Mouse (Mus musculus) activated CD4-positive, CD25-positive, alpha-beta regulatory T cell, adult 4 months (primary cell): ENCODE results near the gene Dpysl5. TPM values are rescaled to one million over a fixed set of nuclear protein-coding genes. Genes with fewer than 3 reads are reported as not detected.

Experiments
- ATAC-seq: one replicate; pipeline ENCODE4 v1.8.0; 2017
- polyA plus RNA-seq, 2 experiments: library from polyadenylated mRNA; unstranded; fragments of 100-300 nt; shearing (Covaris generic); gene quantifications; one replicate each; pipeline ENCODE4 v1.2.1; 2017

The Dpysl5 gene
- polyA plus RNA-seq, 2 experiments from 2014 or later = not detected

DNA sequence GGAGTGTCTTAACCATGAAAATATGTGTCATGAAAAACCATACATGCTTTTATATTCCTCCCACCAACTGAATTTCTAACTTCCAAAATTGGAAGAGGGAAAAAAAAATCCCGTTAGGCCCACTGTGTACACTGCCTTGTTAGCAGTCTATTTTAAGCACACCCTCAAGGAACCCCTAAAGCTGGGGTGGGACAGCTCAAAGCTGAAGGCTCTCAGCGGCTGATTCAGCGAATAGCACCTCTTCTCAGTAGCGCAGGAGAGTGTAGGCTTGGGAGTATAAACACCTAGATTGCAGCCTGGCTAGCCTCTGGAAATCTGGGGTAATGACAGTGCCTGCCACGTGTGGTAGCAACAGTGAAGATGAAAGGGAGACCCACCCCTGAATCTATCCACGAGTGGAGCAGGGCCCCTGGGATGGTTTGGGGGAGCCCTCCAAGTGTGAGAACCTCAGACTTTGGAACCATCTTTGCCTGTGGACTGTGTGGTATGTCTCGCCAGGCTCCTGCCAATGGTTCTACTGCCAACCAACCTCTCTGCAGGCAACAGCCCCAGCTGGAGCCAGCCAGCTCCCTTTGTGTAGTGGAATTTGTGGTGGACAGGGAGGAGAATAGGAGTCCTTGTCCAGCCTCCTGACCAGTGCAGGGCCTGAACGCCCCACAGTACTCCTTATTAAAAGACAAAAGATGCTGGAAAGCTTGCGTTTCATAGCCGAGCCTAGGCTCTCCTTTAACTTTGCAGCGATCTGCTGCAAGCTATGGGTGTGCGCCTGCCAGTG lies 54.4 kb downstream of the Dpysl5 start:
- ATAC-seq = no peak

DNA sequence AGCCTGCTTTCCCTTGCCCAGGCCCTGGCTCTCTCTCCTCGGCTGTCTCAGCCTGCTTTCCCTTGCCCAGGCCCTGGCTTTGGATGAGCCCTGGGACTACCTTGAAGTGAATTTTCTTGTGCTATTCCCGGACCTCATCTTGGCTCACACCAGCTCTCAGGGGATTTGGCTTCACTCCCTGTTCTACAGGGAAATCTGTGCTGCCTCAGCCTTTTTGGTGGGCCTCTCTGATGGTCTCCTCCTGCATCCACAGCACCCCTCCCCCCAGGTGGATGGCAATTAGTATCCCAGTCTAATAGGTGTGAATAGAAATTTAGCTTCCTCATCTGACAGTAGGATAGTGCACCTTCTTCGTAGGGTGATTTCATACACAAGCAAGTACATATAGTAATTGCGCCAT lies 56.7 kb downstream of the Dpysl5 start:
- ATAC-seq = no peak

DNA sequence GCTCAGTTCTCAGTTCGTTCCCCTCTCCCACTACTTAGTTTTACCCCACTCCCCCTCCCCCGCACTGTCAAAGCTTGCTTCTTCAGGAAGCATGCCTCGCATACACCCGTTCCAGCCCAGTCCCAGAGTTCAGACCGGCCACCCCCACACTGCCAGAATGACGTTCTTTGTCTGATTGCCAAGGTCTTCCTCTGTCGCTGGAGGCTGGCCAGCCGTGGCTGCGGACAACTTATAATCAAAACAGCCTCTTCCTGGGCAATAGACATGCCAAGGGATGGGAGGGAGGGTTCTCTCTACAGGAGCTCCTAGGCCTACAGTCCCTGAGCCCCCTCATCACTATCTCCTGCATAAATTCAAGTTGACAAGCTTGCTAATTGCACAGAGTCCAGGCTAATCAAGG lies 57.2 kb downstream of the Dpysl5 start:
- no peak for ATAC-seq

DNA sequence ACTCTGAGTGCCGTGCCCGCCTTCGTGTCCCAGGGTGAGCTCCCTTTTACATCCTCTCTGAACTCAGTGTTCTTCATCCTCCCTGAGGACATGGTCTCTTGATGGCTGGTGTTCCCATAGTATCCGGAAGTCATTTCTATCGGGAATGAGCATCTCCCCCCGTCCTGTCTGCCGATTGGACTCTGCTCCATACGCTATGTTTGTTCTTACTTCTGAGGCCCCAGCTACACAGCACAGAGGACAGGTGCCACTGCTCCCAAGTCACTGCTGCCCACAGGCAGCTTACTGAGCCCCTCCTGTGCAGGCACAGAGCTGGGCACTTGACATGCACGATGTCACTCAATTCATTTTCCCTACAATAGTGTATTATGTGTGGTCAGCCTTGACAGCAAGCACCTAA lies 57.7 kb downstream of the Dpysl5 start:
- no peak for ATAC-seq

DNA sequence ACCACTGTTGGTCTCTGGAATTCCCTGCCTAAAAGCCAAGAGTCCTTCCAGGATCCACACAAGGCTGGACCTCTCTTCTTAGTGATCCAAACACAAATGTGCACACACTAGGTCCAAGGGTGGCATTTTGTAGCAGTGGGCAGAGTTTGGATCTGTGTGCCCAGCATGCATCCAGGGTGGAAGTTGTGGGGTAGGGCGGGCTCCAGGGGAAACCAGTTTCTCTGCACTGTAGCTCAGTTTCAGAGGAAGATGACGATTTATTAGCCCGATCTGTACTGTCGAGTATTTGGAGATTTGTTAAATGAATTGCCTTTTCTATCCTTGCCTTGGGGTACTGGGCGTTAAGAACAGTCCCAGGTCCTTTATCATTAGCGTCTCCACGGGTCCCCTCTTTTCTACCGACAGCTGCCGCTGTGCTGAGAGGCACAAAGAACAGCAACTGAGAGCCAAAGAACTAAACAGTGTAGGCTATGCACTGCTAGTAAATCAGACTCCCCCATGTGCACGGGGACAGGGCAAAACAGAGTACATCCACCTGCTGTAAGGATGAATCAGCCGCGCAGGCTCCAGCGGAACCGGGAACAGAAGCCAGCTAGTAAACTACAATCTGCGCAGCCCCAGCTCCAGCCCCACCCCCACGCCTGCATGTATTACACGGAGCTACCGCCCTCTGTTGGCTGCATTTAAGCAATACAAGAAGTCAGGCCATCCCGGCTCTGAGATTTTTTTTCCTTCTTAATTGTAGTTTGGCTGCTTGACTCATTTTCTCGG lies 63.4 kb downstream of the Dpysl5 start:
- ATAC-seq = peak; percentile 49

DNA sequence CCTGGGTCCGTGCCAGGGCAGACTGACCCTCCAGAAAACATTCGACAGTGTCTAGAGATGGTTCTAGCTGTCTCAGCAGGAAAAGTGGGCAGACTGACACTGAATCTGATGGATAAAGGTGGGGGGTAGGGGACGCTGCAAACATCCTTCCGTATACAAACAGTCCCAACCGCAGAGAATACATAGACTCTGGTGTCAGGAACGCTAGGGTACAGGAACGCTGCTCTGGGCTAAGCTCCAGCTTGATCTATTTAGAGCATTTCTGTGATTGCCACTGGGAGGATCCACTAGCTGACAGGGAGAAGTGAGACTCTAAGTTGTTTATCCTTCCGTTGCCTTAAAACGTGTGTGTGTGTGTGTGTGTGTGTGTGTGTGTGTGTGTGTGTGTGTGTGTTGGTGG lies 69.3 kb downstream of the Dpysl5 start:
- ATAC-seq = no peak

DNA sequence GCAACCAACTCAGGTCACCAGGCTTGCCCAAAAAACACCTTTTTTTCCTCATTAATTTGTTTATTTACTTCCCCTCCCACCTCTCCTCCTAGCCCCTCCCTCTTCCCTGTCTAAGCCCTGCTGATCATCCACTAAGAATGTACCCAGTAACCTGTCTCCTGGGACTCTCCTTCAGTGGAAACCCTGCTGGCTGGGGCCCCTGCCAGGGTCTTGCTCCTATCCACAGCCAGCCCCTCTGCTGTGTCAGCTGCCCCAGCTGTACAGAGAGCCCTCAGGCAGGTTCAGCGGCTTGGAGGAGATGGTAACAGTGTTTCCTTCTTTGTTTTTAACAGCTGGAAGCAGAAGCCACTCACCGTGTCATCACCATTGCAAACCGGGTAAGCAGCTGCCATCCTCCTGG lies 69.8 kb downstream of the Dpysl5 start:
- no peak for ATAC-seq

DNA sequence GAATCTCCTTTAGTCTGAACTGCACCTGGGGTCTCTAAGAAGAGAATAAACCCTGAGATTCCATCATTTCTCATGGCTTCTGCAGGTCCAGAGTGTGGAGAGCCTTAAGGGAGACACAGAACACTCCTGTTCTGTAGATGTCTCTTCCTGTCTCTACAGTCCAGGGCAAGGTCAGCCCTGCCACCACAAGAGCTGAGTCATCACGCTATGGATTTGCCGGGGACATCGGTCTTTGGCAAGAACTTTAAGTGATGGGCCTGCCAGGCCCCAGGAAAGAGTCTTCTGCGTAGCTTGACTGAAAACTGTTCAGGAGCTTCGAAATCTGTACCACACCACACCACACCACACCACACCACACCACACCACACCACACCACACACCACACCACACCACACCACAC lies 76.0 kb downstream of the Dpysl5 start:
- no peak for ATAC-seq

DNA sequence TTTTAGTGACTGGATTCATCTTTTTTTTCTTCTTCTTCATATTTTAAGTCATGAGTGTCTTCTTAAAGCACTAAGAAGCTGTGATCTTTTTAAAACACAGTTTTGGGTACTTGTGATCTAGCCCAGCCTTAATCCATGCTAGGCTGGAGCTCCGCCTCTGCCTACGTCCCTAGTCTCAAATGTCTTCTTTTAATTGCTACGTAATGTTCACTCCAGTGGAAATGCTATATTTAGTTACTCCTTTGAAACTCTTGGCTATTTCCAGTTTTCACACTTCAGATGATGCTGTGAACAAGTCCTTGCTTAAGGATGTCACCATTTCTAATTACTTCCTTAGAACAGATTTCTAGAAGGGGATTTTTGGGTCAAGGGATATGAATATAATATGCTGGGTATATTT lies 78.7 kb downstream of the Dpysl5 start:
- no peak for ATAC-seq

DNA sequence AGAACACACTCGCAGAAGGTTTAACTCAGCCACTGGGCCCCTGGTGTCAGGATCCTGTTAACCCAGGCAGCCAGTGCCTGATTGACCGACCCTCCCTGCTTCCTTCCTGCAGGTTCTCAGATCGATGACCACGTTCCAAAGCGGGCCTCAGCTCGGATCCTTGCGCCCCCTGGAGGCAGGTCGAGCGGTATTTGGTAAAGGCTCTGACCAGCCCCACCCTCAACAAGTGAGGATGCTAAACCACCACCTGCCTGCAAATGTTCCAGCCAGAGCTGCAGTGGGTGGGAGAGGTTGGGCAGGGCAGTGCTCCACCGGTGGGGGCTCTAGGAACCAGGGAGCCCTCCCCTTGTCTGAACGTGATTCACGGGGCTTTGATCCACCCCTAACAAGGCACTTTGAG lies 84.8 kb downstream of the Dpysl5 start:
- ATAC-seq = no peak

DNA sequence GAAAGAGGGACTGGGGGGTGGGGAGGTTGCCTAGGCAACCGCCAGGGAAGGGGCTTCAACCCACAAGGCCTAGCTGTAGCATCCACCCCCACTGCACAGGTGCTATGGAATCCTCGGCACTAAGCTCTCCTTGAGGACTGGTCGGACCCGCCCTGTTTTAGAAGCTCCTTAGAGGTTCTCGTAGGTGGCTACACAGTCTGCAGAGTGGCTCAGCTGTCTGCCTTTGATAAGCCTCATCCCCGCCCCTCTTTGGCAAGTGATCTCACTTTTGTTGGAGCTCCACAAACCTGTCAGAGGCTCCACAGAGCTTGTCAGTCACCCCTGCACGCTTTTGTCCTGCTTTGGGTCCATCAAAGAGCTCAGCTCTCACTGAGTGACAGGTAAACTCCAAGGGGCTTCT lies 86.1 kb downstream of the Dpysl5 start:
- ATAC-seq = no peak

DNA sequence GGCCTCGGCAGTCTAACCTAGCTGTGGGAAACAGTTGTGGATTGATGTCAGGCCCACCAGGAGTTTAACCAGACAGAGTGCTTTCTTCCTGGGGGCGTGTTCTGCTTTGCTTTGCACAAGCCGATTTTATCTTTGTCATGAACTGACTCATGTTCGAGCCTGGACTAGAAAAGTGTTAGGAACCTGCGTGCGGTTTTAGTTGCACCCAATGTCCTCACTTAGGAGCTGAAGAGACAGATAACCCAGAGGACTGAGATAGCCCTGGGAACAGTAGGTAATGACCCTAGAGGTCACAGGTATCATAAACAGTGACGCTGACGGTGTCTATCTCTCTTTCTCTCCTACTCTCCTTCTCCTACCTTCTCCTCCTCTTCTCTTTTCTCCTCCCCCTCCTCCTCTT lies 86.6 kb downstream of the Dpysl5 start:
- ATAC-seq = no peak

DNA sequence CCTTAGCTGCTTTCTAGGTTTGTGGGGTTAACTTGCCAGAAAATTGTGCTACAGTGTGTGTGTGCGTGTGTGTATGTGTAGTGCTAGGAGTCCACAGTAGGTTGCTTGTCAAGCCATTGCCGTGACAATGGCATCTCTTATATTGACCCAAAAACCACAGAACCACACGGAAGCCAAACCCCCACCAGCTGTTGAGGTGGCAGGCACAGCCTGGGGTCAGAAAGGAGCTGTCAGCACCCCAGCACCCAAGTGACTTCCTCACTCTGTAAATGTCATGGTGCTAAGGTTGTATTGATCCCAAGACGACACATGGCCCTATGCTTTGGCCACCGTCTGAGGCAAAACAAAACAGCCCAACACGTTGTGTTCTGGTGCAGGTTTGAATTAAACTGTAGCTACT lies 87.6 kb downstream of the Dpysl5 start:
- ATAC-seq = no peak

DNA sequence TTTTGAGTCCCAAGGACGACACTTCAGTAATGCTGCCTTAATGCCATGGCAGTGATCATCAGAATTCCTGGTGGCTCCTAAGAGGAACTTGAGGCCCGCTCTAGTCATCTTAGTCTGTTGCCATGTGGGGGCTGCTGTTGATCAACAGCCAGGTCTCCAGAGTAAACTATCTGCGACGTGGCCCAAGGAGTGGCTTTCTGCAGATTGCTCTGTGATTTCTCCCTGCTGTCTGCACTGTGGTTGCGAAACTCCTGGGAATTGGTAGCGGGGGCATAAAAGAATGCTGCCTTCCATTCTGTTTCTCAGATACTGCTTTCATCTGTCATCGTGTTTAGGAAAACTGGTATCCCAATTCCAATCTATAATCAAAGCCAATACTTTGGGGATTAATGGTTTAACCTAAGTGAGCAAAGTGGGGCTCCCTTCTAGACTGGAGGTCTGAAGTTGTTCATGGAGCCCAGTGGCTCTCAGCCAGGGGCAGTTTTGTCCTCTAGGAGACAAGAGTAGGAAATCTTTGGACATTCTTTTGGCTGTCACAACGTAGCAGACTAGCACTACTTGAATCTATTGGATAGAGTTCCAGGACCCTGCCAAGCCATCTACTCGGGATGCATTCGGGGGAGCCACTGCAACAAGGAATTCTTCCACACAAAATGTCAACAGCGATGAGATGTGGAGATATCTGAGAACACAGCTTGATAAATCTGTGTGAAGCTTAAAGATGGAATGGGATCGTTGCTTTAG lies 91.5 kb downstream of the Dpysl5 start:
- ATAC-seq = no peak

DNA sequence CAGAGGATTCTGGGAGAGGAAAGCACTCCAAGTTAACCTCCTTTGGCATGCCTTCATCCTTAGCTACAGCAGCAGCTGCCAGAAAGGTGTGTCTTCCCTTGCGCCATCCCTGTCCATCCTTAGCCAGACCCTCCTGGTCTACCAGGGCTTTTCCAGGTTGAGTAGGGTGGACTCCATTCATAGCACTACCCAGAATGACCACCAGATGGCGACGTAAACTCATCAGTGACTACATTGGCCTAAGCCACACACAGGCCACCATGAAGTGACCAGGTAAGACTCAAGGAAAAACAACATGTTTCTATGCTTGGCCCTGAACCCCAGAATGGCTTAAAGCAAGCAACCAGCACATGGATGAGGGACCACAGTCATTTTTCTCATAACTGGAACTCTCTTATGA lies 94.7 kb downstream of the Dpysl5 start:
- ATAC-seq = peak; percentile 54

DNA sequence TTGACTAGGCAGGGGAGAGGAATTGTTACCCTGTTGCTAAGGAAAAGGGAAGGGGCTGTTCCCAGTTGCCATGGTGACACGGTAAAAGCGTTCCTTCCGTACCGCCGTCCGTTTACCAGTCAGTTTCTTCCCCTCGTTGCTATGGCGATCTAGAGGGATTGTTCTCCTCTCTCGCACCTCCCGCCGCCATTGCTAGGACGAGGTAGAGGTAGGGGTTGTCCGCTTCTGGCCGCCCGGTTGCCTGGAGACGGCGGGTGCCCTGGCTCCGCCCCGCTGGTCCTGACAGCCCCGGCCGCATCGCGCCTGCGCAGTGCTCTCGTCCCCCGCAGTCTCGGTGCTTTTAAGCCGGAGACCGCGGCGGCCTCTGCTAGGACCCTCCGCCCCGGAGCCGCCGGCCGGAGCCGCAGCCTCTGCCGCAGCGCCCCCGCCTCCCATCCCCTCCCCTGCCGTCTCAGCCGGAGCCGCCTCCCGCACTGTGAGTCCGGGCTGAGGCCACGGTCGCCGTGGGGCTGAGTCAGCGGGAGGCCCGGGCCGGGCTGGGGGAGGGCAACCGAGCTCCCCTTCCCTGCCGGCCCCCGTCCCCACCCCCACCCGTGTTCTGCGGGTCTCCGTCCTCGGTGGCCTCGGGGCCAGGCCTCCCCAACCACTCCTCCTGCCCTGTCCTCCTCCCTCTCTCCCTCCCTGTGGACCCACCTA lies 103.2 kb downstream of the Dpysl5 start, which contains the start of gene Mapre3:
Gene Mapre3 (plus strand): TSS at position 218 of the 696 bp plus-strand sequence.
- peak; percentile 84 for ATAC-seq

DNA sequence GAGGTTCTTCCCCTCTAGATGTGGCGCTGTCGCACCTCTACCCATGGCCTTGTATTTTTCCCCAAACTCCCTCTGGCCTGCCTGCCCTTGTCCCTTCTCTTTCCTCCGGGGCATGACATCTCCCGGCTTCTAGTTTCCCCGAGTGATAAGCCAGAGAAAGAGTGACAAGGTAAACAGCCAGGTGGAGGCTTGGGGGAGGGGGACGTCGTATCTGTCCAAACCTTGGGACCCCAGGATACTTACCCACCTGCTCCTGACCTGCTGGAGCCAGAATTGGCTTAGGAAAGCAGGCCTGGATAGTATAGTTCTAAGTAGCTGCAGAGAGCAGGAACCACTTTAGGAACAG lies 103.7 kb downstream of the Dpysl5 start:
- ATAC-seq = no peak

DNA sequence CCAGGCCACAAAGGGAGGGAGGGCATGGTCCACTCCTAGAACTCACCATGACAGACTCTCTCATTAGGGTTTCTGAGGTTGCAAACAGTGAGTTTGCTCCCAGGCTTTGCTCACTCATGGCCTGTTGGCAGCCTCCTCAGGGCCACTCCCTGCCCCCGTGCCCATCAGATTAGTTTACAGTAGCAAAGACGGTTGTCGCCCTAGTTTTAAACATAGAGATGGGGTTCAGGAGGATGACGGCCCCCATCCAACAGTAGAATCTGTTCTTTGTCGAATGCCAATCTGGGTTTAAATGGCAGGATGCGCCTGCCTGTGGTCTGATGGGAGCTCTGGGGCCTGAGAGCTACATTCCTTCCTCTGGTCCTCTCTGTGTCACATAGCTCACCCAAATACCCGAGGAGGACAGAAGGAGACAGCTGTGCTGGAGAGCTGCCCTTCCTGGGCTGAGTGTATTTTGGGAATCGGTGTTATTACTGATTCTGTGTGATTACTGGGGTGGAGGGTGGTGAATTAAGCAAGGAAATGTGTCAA lies 105.0 kb downstream of the Dpysl5 start:
- no peak for ATAC-seq

DNA sequence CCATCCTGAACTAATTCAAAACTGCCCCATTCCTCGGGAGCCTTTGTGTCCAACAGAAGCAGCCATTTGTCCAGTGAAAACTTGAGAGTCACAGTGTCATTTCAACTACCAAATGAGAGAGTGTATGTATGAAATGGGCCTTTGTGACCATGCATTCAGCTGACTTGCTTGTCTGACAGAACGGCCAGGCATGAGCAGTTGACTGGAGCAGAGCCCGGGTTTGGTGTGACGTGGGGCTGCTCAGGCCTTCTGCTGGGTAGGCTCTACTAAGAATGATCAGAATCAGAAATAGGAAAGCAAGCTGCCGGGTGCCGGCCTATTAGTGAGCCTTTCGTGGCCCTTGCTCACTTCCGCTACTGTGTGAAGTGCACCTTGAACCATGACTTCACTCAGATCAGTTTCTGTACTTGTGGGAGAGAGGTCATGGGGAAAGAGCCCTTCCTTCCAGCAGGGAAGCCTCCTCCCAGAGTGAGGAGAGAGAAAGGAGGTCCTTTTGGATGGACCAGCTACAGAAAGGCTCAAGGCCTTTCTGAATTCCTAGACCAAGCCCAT lies 107.5 kb downstream of the Dpysl5 start:
- ATAC-seq = no peak

DNA sequence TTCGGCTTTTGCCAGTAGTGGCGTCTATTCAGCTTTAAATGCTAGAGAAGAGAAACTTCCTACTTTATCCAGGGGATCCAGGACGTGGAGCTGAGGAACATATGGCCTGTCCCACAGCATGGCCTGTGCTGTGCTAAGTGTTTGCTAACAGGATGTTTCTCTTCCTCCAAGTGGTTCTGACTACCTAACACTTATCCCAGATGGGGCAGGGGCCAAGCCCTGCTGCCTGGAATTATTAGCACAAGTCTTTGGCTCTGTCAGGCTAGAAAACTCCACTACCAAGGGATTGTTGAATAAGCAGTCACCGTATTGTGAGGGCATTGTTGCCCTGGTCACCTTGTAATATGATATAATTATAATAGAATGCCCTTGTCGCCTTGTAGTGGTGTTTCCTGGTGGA lies 111.3 kb downstream of the Dpysl5 start:
- no peak for ATAC-seq

DNA sequence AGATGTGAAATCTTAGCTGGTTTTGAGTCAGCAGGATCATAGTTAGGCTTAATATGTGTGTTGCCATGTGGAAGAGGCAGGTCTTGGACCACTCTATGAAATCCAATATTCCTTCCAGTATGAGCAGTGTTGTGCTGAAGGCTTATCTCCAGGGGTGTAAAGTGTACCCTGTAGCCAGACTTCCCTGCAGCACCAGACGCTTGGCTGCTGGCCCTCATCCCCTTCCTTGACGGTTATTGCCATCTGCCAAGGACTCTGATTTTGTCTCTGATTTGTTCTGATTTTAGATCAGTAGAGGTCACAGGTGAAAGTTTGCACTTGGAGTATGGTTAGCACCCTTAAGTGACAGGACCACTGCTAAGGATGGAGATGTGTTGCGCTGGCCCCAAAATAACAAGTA lies 111.7 kb downstream of the Dpysl5 start:
- no peak for ATAC-seq
